Mouse (Mus musculus): Measurements from ENCODE around the gene Slc25a30.

- TF ChIP-seq CTCF (IDR thresholded peaks at IDR 0.05; ENCODE audit: control insufficient read depth, insufficient read depth, low read length) (no peak), POLR2A (IDR thresholded peaks at IDR 0.05; ENCODE audit: borderline replicate concordance, control insufficient read depth, low read depth, low read length) (no peak)
These were observed 49.7 kb upstream of the Slc25a30 start for GRCm38 (mm10) chr14:75836579-75836978.
